Mouse (Mus musculus) stomach, postnatal 0 days (tissue): ENCODE results near the gene Dbn1.
"Not testable (repeated sequence)": the region's sequence is repeated elsewhere in the genome, so short reads cannot be mapped to it uniquely, and the experiment has no call there.

ENCODE experiments used
- CTCF ChIP-seq: IDR thresholded peaks from 2 replicates; pipeline ENCODE4 v1.5.1; 2016; ENCODE audit warnings: antibody characterized with exemption, low read depth, mild to moderate bottlenecking, moderate library complexity
- EP300 ChIP-seq: optimal IDR thresholded peaks from 2 replicates; pipeline ENCODE3; 2016; ENCODE audit warnings: antibody characterized with exemption

DNA sequence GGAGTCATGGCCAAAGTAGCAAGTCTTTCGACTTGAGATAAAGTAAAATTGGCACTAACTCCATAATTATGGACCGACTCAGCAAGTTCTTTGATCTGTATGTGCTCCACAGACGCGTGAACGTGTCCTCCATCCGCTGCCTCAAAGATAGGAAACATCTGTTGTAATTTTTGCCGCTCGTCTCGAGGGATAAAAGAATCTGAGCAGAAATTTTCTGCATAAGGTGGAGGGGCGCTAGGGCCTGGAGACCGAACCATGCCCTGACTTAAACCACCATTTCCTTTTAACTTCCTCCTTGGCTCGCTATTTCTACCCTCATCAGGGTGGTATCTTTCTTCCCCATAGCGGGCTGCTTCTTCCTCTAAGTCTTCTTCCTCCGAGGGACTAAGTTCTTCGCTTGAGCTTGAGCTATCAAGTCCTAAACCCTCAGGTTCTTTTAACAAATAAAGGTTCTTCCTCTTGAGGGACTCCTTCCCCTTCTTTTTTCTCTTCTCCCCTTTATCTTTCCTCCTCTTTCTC, 50.7 kb downstream of the Dbn1 start:
- TF ChIP-seq CTCF, EP300: not testable (repeated sequence)
